Mouse (Mus musculus) adrenal gland, postnatal 4 days (tissue): ENCODE measurements around the gene Sgo2b. TPM values are rescaled to one million over a fixed set of nuclear protein-coding genes. Genes with fewer than 3 reads are reported as not detected.
"Not testable (repeated sequence)": the region's sequence is repeated elsewhere in the genome, so short reads cannot be mapped to it uniquely, and the experiment has no call there.

ENCODE experiments used
- DNase-seq, 2 experiments: peaks; one replicate each; pipeline ENCODE4 v3.0.0; 2021 to 2022; ENCODE audit warnings: low spot score in 2 of 2, mixed read lengths in 2 of 2
- long read RNA-seq, 2 experiments: library from polyadenylated mRNA; stranded (forward); transcript quantifications; one replicate each; pipeline ENCODE4 v2.0.0; 2021
- total RNA-seq, 2 experiments: library from RNA; stranded (reverse); gene quantifications; 2 replicates each; pipeline ENCODE4 v1.2.3; 2021

Sgo2b gene
- not detected for total RNA-seq
- long read RNA-seq, experiment 1: 0 reads
- long read RNA-seq, experiment 2: 0 reads

DNA sequence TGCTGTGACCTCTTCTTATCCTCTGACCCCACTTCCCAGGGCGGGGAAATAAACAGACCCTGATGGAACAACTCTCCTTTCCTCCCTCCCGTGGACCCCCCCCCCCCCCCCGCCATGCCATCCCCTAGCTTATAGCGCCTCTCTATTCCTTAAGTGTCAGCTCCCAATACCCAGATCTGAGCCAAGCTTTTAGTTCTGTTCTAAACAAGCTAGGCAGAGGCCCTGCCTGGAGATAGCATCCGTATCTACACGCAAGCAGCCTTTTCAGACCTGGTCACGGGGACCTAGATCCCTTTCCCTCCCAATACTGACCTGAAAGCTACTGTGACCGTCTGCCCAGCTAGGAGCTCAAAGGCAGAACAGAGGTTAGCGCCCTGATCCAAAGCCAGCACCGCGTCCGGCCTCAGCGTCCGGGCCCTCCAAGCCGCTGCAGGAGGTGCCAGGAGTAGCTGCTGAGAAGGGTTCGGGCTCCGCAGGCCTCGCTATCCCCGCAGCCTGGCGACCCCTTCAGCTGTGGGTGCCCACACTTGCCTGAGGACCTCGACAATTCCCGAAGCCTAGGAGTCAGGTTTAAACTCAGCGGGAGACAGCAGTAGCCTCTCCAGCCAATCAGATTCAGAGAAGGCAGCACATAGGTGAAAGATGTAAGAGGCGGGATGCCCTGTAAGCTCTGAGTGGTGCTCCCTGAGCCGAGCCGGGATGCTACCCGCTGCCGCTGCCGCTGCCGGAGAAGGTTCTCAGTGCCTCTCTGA is at the start of gene Sgo2b:
Gene Sgo2b, minus strand, starts transcription at position 623 of the 752 bp plus-strand sequence.
- no peak for DNase-seq

DNA sequence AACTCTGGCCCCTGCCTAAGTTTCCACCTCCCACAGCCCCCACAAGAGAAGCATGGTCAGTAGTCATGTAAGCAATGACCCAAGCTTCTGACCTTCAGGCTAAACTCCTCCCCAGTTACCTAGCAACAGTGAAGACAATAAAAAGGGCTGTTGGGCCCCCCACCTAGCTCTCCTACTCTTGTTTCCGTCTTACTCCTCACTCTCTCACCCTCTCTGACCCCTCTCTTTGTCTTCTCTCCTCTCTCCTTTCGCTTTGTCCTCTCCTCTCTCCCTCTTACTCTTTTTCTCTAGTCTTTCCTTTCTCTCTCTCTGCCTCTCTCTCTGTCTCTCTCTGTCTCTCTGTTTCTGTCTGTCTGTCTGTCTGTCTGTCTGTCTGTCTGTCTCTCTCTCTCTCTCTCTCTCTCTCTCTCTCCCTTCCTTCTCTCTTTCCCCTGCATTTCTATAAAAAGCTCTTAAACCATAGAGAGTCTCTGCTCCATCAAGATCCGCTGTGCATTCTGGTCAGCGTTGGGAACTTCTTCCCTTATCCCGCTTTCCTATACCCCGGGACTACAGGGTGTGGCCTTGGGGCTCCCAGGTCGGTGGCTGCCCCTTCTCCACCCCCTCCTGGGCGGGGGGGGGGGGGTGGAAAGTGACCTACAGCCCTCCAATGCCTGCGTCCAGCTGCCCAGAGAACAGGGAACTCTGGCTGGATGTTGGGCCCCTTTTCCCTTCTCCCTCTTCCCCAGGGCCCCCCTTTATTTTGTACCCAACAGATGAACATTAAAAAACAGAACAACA is 18.8 kb upstream of the Sgo2b start:
- not testable (repeated sequence) for DNase-seq

DNA sequence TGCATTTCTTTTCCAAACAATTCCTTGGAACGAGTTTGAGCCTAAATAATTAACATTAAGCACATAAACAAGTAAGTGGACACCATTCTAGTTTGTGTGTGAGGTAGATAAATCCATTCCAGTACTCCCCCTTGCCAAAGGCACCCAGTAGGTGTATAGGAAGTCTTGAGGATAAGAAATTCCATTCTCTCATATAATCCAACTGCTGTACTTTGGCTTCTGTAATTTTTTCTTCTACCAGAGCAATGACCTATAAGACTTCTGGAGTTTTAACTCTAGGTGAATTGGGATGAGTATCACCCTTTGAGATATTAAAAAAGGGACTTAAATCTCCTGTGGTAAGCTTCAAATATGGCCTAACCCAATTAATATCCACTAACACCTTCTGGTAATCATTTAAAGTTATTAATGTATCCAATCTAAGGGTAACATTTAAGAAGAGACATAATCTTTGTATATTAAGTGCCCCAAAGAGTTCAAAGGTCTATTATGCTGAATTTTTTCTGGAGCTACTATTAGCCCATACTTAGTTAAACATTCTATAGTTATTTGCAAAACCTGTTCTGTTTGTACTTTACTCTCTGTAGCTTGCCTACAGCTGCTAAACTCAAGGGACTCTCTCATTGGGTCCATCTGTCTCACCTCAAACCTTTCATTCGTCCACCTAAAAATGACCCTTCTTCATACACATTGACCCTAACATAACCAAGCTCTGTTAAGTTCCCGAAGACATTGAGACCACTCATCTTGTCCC is 9.2 kb upstream of the Sgo2b start:
- DNase-seq: no peak

DNA sequence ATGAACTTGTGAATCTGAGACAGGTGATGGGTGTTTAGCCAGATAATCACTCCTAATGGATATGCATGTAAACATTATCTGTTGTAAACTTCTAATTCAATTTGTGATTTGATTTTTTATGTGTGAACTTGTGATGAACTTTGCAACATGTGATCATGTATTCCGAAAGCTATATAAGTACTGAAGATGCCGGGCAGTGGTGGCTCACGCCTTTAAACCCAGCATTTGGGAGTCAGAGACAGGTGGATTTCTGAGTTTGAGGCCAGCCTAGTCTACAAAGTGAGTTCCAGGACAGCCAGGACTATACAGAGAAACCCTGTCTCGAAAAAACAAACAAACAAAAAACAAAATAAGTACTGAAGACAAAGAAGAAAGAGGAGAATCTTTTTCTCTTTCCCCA is 1.8 kb upstream of the Sgo2b start:
- not testable (repeated sequence) for DNase-seq

DNA sequence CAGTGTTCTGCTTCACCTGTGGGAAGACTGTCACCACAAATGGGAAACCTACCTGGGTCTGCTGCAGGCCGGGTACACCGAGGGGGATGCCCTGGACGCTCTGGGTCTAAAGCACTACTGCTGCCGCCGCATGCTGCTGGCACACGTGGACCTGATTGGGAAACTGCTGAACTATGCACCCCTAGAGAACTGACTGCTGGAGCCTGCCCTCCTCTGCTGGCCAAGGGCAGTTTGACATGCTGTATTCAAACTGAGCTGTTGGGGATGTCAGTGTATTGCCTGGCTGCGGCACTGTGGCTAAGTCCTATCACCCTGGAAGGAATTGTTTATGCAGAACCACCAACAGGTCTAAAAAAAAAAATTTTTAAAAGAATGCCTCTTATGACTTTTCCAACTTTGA is 18.9 kb downstream of the Sgo2b start:
- no peak for DNase-seq

DNA sequence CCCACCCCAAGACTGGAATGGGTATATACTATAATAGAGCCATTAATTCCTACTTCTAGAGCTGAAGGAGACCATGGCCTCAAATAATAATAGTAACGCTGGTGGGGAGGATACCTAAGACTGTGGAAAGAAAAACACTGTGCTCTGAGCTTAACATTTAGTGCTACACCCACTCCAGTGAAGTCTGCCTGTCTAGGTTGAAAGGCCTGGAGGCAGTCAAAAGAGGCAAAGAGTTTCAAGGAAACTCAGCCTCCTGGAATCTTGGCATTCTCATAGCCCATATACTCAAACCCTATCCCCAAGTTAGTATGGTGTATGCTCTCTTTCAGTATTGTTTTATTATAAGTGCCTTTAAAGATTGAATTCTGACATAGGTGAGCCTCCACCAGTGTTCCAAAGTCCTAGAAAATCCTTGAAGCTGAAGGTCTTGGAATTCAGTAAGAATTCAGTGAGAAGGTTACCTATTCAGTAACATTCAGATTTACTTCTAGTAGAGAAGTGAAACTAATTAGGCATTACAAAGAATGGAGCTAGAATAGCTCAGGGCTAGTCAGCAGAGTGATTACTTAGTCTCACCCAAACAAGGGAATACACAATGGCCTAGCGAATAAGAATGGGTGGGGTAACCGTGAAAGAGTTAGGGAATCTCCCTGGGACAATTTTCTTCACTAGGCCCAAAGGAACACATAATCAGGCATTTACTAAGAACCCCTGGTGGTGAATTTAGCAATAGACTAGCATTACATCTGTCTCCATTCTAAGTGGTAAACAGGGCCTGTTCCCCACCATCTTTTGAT is 22.5 kb downstream of the Sgo2b start:
- DNase-seq: no peak

DNA sequence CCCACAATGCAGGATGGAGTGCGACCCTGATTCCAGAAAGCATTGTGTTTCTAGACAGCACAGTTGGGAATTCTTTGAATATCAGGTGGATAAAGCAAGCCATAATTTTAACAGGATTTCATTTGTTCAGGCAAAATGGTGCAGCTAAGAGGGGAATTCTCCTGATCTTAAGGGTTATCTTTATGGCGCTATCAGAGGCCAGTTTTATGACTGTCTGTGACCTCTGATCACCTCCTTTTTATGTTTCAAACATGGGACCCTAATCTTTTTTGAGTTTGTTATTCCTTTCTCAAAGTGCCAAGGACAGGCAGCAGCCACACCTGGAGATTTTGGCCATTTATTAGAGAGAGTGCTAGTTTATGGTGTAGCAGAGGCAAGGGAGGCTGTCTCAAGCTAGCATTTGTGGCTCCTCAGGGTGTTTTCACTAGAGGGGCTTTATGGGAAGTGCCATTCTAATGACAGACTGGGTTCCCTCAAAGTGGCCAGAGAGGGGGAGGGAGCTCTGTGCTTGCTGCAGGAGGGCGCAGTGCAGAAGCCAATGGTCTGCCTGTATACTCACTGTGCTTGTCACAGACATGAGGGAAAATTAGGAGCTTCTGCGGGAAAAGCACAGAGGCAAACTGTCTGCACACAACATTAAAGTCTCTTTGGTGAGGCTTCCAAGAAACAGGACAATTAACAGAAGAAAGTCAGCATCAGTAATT is 30.6 kb downstream of the Sgo2b start:
- DNase-seq: no peak

DNA sequence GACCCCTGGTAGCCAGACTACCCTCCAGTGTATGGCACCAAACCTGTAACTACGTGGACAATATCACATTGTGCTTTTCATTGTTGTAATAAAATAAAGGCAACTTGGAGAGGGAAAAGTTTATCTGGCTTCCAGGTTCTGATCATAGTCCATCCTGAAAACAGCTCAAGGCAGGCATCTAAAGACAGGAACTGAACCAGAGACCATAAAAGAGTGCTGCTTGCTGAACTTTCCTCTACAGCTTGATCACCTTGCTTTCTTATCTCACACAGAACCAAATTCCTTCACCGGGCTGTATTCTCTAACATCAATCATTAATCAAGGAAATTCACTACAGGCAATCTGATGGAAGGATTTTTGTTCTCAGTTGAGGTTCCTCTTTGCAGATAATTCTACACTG is 57.0 kb downstream of the Sgo2b start:
- DNase-seq: no peak

DNA sequence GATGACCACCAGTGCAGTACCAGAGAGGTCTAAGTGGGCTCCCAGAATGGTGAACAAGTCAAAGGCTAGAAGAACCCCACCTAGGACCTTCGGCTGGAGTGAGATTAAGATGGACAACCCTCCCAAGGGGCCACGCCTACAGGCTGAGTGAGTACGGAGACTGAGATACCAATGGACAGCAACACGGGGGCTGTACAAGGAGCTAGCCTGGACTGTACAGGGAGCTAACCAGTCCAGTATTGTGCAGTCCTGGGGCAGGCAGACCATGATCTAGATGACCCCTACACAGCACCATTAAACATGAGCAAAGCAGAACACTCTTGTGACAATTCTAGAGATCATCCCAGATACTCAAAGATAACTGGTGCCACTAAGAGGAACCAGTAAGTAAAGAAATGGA is 73.7 kb downstream of the Sgo2b start:
- DNase-seq: no peak

DNA sequence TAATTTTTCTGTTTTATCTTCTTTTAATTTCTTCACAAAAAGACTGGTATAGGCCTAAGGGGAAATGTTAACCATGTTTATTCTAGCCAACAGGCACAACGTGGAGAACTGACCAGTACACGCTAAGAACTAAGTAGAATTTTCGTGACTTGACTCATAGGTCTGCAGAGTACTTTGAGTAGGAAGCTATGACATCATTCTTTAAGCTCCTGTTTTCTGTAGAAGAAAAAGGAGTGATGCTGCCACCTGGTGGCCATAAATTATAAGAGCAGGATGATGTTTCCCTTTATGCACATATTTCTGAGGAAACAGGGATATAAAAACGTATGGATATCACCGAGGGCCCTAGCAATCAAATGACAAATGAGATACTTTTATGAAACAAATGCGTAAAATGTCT is 74.7 kb downstream of the Sgo2b start:
- DNase-seq: peak; percentile 8 to 16

DNA sequence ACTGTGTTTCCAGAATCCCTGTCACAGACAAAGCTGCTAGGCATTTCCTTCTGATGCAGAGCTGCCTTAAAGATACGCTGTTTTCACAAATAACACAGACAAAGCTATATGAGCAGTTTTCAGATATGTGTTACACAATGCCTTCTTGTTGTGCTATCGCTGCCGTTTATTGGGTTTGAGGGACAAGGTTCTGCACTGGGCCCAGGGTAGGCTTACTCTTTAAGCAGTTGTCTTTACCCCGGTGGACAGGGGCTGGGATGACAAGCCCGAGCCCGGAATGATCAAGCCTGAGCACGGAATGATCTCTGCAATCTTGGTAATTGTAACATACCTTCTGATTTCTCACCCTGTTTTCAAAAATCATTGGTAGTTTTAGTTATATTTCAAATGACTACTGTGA is 75.1 kb downstream of the Sgo2b start:
- no peak for DNase-seq
